Comparison of ENCODE assay signal across 16 mouse cellular contexts in genomic region chr19:7693104-7693503, GRCm38 (mm10). TPM values are rescaled to one million over a fixed set of nuclear protein-coding genes. Genes with fewer than 3 reads are reported as not detected.
"Had no signal": no experiment of that assay in that cellular context is flagged by ENCODE, and none has a peak within 500 bp of the region (broad histone marks: within the 10 kb centered on the region; RNA-seq: fewer than 3 reads in every experiment).

No protein-coding gene starts in this region.

RNA-seq across cellular contexts. Expression of gene Slc22a19, which starts 18.0 kb away (rescaled TPM):
- polyA plus RNA-seq: heart, adult 2 months; heart, embryonic 10.5 days; heart, embryonic 11.5 days; heart, embryonic 12.5 days; heart, embryonic 13.5 days; heart, embryonic 14.5 days; heart, embryonic 15.5 days; heart, embryonic 16.5 days; heart, postnatal 0 days; hindbrain, embryonic 10.5 days; inflammation-experienced regulatory T-cells, adult 6 months; intestine, embryonic 14.5 days; intestine, embryonic 15.5 days; intestine, embryonic 16.5 days; intestine, postnatal 0 days; large intestine, adult 2 months had no signal
